Mouse (Mus musculus) MEL (cell line): Measurements from ENCODE around the gene Mical3. TPM values are rescaled to one million over a fixed set of nuclear protein-coding genes. Genes with fewer than 3 reads are reported as not detected.

Experiments
- DNase-seq: peaks from one replicate; pipeline ENCODE4 v3.0.0; 2011; ENCODE audit warnings: low read depth, low spot score
- H3K27ac ChIP-seq: 2 replicates; pipeline ENCODE4 v1.5.1; 2012; ENCODE audit warnings: low read depth, mild to moderate bottlenecking, control low read depth, low read length, moderate library complexity; ENCODE audit not compliant: control insufficient read depth
- H3K27me3 ChIP-seq, 2 experiments: fragments of 150-350 bp in 1 of 2; sonication (generic) in 1 of 2; 2 replicates each; pipeline ENCODE4 v1.6.1; 2012; ENCODE audit warnings: low read length in 2 of 2, mild to moderate bottlenecking in 2 of 2, improper control_type of control experiment in 1 of 2, moderate library complexity in 1 of 2; ENCODE audit not compliant: insufficient read depth in 2 of 2, control insufficient read depth in 1 of 2
- H3K36me3 ChIP-seq, 2 experiments: 2 replicates each; pipeline ENCODE4 v1.6.1; 2012 to 2014; ENCODE audit warnings: low read length in 2 of 2, improper control_type of control experiment in 1 of 2, inconsistent platforms in 1 of 2, mild to moderate bottlenecking in 1 of 2; ENCODE audit not compliant: insufficient read depth in 2 of 2, control insufficient read depth in 1 of 2
- H3K4me1 ChIP-seq, 2 experiments: fragments of 150-350 bp in 1 of 2; sonication (generic) in 1 of 2; 2 replicates each; pipeline ENCODE4 v1.6.1; 2012; ENCODE audit warnings: low read length in 2 of 2, improper control_type of control experiment in 1 of 2, mild to moderate bottlenecking in 1 of 2; ENCODE audit not compliant: insufficient read depth in 2 of 2, control insufficient read depth in 1 of 2
- H3K4me3 ChIP-seq, 2 experiments: fragments of 150-350 bp in 1 of 2; sonication (generic) in 1 of 2; 2 replicates each; pipeline ENCODE4 v1.5.1; 2012; ENCODE audit warnings: low read depth in 2 of 2, low read length in 2 of 2, mild to moderate bottlenecking in 2 of 2, moderate library complexity in 2 of 2, control low read depth in 1 of 2, improper control_type of control experiment in 1 of 2; ENCODE audit not compliant: control insufficient read depth in 1 of 2, insufficient read depth in 1 of 2
- H3K79me2 ChIP-seq: 2 replicates; pipeline ENCODE4 v1.6.1; 2012; ENCODE audit warnings: mild to moderate bottlenecking, low read length, moderate library complexity; ENCODE audit not compliant: control insufficient read depth, poor library complexity, insufficient read depth
- H3K9ac ChIP-seq: 2 replicates; pipeline ENCODE4 v1.6.1; 2012; ENCODE audit warnings: low read depth, mild to moderate bottlenecking, control low read depth, low read length, moderate library complexity; ENCODE audit not compliant: control insufficient read depth, poor library complexity, severe bottlenecking
- H3K9me3 ChIP-seq: fragments of 150-350 bp; sonication (generic); replicated peaks from 2 replicates; pipeline ENCODE4 v1.6.1; 2012; ENCODE audit warnings: mild to moderate bottlenecking, low read length, improper control_type of control experiment, moderate library complexity; ENCODE audit not compliant: insufficient read depth
- CTCF ChIP-seq, 3 experiments: IDR thresholded peaks in 2 of 3; conservative IDR thresholded peaks in 1 of 3; 2 replicates each; pipeline ENCODE4 v1.5.1; 2011 to 2012; ENCODE audit warnings: low read length in 3 of 3, low read depth in 2 of 3, mild to moderate bottlenecking in 2 of 3, improper control_type of control experiment in 1 of 3, inconsistent platforms in 1 of 3, mixed read lengths in 1 of 3, moderate library complexity in 1 of 3; ENCODE audit not compliant: control insufficient read depth in 1 of 3, insufficient read depth in 1 of 3, poor library complexity in 1 of 3, severe bottlenecking in 1 of 3
- EP300 ChIP-seq, 2 experiments: IDR thresholded peaks; 2 replicates each; pipeline ENCODE4 v1.6.1; 2011; ENCODE audit warnings: improper control_type of control experiment in 2 of 2, low read length in 2 of 2, low read depth in 1 of 2, mild to moderate bottlenecking in 1 of 2
- HCFC1 ChIP-seq: IDR thresholded peaks from 2 replicates; pipeline ENCODE4 v1.6.1; 2012; ENCODE audit warnings: low read depth, mild to moderate bottlenecking, inconsistent platforms, low read length, improper control_type of control experiment, moderate library complexity
- SMC3 ChIP-seq: IDR thresholded peaks from 2 replicates; pipeline ENCODE4 v1.6.1; 2011; ENCODE audit warnings: low read depth, low read length, improper control_type of control experiment
- TCF12 ChIP-seq: IDR thresholded peaks from 2 replicates; pipeline ENCODE4 v1.6.1; 2014; ENCODE audit warnings: low read depth, mild to moderate bottlenecking, inconsistent platforms, low read length, improper control_type of control experiment, moderate library complexity
- USF1 ChIP-seq: IDR thresholded peaks from 2 replicates; pipeline ENCODE4 v1.6.1; 2014; ENCODE audit warnings: low read depth, mild to moderate bottlenecking, inconsistent platforms, low read length, improper control_type of control experiment, moderate library complexity
- USF2 ChIP-seq, 2 experiments: IDR thresholded peaks; 2 replicates each; pipeline ENCODE4 v1.6.1; 2011 to 2012; ENCODE audit warnings: improper control_type of control experiment in 2 of 2, low read length in 2 of 2, borderline replicate concordance in 1 of 2, inconsistent platforms in 1 of 2, low read depth in 1 of 2, mild to moderate bottlenecking in 1 of 2; ENCODE audit not compliant: insufficient read depth in 1 of 2
- ZNF384 ChIP-seq: IDR thresholded peaks from 2 replicates; pipeline ENCODE4 v1.6.1; 2012; ENCODE audit warnings: low read depth, mild to moderate bottlenecking, inconsistent platforms, low read length, improper control_type of control experiment
- polyA plus RNA-seq, 2 experiments: library from polyadenylated mRNA; stranded (reverse) in 1 of 2; unstranded in 1 of 2; fragments of >175 nt in 1 of 2; fragments of >200 nt in 1 of 2; gene quantifications; 2 replicates each; pipeline versions ENCODE4 v1.2.1 to v1.2.4; 2012; ENCODE audit warnings: low replicate concordance in 2 of 2, low read depth in 1 of 2; ENCODE audit not compliant: insufficient read length in 2 of 2, insufficient read depth in 1 of 2, missing spikeins in 1 of 2
- total RNA-seq: library from RNA; depleted of rRNA; stranded (reverse); fragments of 300-350 nt; gene quantifications from 2 replicates; pipeline ENCODE4 v1.2.3, GENCODE M21; 2012

The Mical3 gene
- total and polyA plus RNA-seq, 3 experiments, result 19.8 to 125 (median 31.4) TPM

- H3K9ac ChIP-seq, result no peak overlapping the region
- H3K27ac ChIP-seq, result no peak overlapping the region
- H3K27me3 ChIP-seq, result no peaks in the 10 kb centered on the region
- no peaks in the 10 kb centered on the region for H3K4me1 ChIP-seq
- H3K79me2 ChIP-seq, result peaks cover 15% of the 10 kb centered on the region; the same call in 1 of the 2 replicates
- DNase-seq, result no peak
- peaks cover 0 to 2% of the 10 kb centered on the region in 2 experiments; a peak in 1 of 4 replicates for H3K36me3 ChIP-seq
- no peak for TF ChIP-seq USF2 (IDR thresholded peaks at IDR 0.05; ENCODE audit: borderline replicate concordance in 1 of 2, insufficient read depth in 1 of 2, low read depth in 1 of 2, low read length in 2 of 2)
- TF ChIP-seq TCF12, result no peak
- no peak for TF ChIP-seq USF1
- TF ChIP-seq EP300 (IDR thresholded peaks at IDR 0.05; ENCODE audit: low read depth in 1 of 2, low read length in 2 of 2), result no peak
- no peaks in the 10 kb centered on the region for H3K9me3 ChIP-seq
- no peak overlapping the region for H3K4me3 ChIP-seq
Observed at GRCm38 (mm10) chr6:121045345-121046080, 85.3 kb downstream of the Mical3 start.

- H3K4me1 ChIP-seq, result no peaks in the 10 kb centered on the region
- no peak for DNase-seq
- peak; percentile 59 for TF ChIP-seq ZNF384
- no peak for TF ChIP-seq SMC3
- TF ChIP-seq, all 39 proteins: peak for 1
- peaks cover 0 to 4% of the 10 kb centered on the region in 2 experiments; a peak in 1 of 4 replicates for H3K36me3 ChIP-seq
- H3K27ac ChIP-seq, result no peak overlapping the region
- H3K79me2 ChIP-seq, result peaks cover 10% of the 10 kb centered on the region; the same call in 1 of the 2 replicates
- no peaks in the 10 kb centered on the region for H3K9me3 ChIP-seq
- no peaks in the 10 kb centered on the region for H3K27me3 ChIP-seq
- H3K9ac ChIP-seq, result no peak overlapping the region
- no peak overlapping the region for H3K4me3 ChIP-seq
Observed at GRCm38 (mm10) chr6:121043434-121044189, 87.2 kb downstream of the Mical3 start.

- Histone ChIP-seq H3K27ac (no peak overlapping the region), H3K36me3 (peaks cover 0 to 11% of the 10 kb centered on the region in 2 experiments; a peak in 2 of 4 replicates), H3K27me3 (no peaks in the 10 kb centered on the region), H3K4me3 (no peak overlapping the region), H3K4me1 (no peaks in the 10 kb centered on the region), H3K79me2 (0 out of 2 replicates have a peak, but pooled peaks cover 1% of the 10 kb centered on the region), H3K9me3 (no peaks in the 10 kb centered on the region), H3K9ac (no peak overlapping the region)
- DNase-seq, result no peak
- peak; percentile 30; the same call in 1 of the 2 replicates for TF ChIP-seq SMC3
- no peak for TF ChIP-seq HCFC1
- peak in 2 of 3 experiments; percentile 17 to 25; a peak in 2 of 6 replicates for TF ChIP-seq CTCF (IDR thresholded peaks at IDR 0.05 in 2 of 3, conservative IDR thresholded peaks at IDR 0.05 in 1 of 3; ENCODE audit: control insufficient read depth in 1 of 3, insufficient read depth in 1 of 3, low read depth in 2 of 3, low read length in 3 of 3, poor library complexity in 1 of 3, severe bottlenecking in 1 of 3)
Observed at GRCm38 (mm10) chr6:121039719-121040118, 91.1 kb downstream of the Mical3 start.
